Mouse (Mus musculus) forebrain, postnatal 0 days (tissue): ENCODE results near the gene Sufu. TPM values are rescaled to one million over a fixed set of nuclear protein-coding genes. Genes with fewer than 3 reads are reported as not detected.
A peak's percentile ranks its signal among the peaks of the same experiment; 100 is the strongest.

ENCODE experiments used
- ATAC-seq: fragments of 200-750 bp; cut with Nextera tagmentation; 2 replicates; pipeline ENCODE4 v1.8.0; 2017; ENCODE audit warnings: mild to moderate bottlenecking, moderate library complexity
- DNase-seq: peaks from one replicate; pipeline ENCODE4 v3.0.0-alpha.2; 2015
- H3K27ac ChIP-seq: fragments of 300-500 bp; sonication (generic); 2 replicates; pipeline ENCODE4 v1.5.1; 2014; ENCODE audit warnings: low read depth, mild to moderate bottlenecking, antibody characterized with exemption, low read length, moderate library complexity, mixed read lengths
- H3K27me3 ChIP-seq: fragments of 300-500 bp; sonication (generic); 2 replicates; pipeline ENCODE4 v1.6.1; 2014; ENCODE audit warnings: mild to moderate bottlenecking, low read length, mixed read lengths; ENCODE audit not compliant: insufficient read depth
- H3K36me3 ChIP-seq: fragments of 300-500 bp; sonication (generic); 2 replicates; pipeline ENCODE4 v1.6.1; 2014; ENCODE audit warnings: mild to moderate bottlenecking, moderate library complexity; ENCODE audit not compliant: insufficient read depth
- H3K4me1 ChIP-seq: fragments of 300-500 bp; sonication (generic); 2 replicates; pipeline ENCODE4 v1.6.1; 2014; ENCODE audit warnings: antibody characterized with exemption; ENCODE audit not compliant: insufficient read depth
- H3K4me2 ChIP-seq: fragments of 300-500 bp; sonication (generic); 2 replicates; pipeline ENCODE4 v1.6.1; 2014; ENCODE audit warnings: low read depth, mild to moderate bottlenecking, moderate library complexity
- H3K4me3 ChIP-seq: fragments of 300-500 bp; sonication (generic); 2 replicates; pipeline ENCODE4 v1.5.1; 2014; ENCODE audit warnings: low read depth, low read length, mixed read lengths
- H3K9ac ChIP-seq: fragments of 300-500 bp; sonication (generic); 2 replicates; pipeline ENCODE4 v1.6.1; 2014; ENCODE audit warnings: mild to moderate bottlenecking
- H3K9me3 ChIP-seq: fragments of 300-500 bp; sonication (generic); 2 replicates; pipeline ENCODE4 v1.6.1; 2016; ENCODE audit warnings: low read length
- CTCF ChIP-seq: sonication (generic); IDR thresholded peaks from 2 replicates; pipeline ENCODE4 v1.5.1; 2016; ENCODE audit warnings: antibody characterized with exemption, control low read depth, low read depth
- WGBS: fragments of 180-500 bp; shearing (Covaris S2); extraction: QIAGEN DNeasy Blood & Tissue Kit; methylation state at CpG from one replicate; pipeline ENCODE4 v1.1.7; 2014; 5-methylcytosine and 5-hydroxymethylcytosine counted together
- polyA plus RNA-seq: library from polyadenylated mRNA; unstranded; fragments of >200 nt; fragmentation: Nextera tagmentation; extraction: Ambion mirVana; gene quantifications from 2 replicates; pipeline ENCODE4 v1.2.1, GENCODE M21; 2015
- total RNA-seq: library from RNA; depleted of rRNA; stranded (reverse); fragments of >200 nt; gene quantifications from 2 replicates; pipeline ENCODE4 v1.2.3, GENCODE M21; 2014; rRNA removed

Gene Sufu
- total RNA-seq (9.4 and 13.1 TPM in 2 replicates), polyA plus RNA-seq (12.7 and 17.7 TPM in 2 replicates)

- peak within 1 kb of the TSS; percentile 67 for H3K27ac ChIP-seq
- peak within 1 kb of the TSS; percentile 94 for H3K4me3 ChIP-seq
- ATAC-seq, result peak; percentile 81
- H3K27me3 ChIP-seq, result no peaks in the 10 kb centered on the region
- H3K4me2 ChIP-seq, result peak within 1 kb of the TSS; percentile 85
- no peaks in the 10 kb centered on the region for H3K9me3 ChIP-seq
- H3K4me1 ChIP-seq, result peaks cover 24% of the 10 kb centered on the region
- peak; percentile 98 for DNase-seq
- peak within 1 kb of the TSS; percentile 69 for H3K9ac ChIP-seq
- 1% methylated on average over 55 of the region's 57 CpGs for WGBS
- H3K36me3 ChIP-seq, result peaks cover 6% of the 10 kb centered on the region; the same call in 1 of the 2 replicates
- TF ChIP-seq CTCF, result peak; percentile 88
These were observed at the start of gene Sufu for GRCm38 (mm10) chr19:46396686-46397435. Gene Sufu, plus strand, starts transcription at chr19:46396896.

DNA sequence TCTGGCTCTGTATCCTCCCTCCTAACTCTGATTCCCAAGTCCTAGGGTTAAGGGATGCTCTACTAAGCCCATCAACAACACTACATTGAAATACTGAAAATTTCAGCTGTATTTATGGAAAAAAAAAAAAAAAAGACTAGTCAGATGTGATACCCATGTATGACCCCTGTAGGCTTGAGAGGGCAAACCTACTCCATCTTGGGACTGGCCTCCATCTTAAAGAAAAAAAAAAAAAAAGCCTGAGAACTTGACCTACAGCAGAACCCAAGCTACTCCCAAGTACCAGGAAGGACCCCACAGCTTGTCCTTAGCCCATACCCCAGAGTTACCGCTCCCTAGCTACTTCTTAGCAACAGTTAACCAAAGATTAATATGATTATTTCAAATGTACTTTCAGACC lies 49.5 kb upstream of the Sufu start:
- no peak overlapping the region for H3K4me3 ChIP-seq
- no peak overlapping the region for H3K4me2 ChIP-seq
- TF ChIP-seq CTCF, result no peak
- H3K36me3 ChIP-seq, result no peaks in the 10 kb centered on the region
- no peak overlapping the region for H3K27ac ChIP-seq
- H3K9me3 ChIP-seq, result no peaks in the 10 kb centered on the region
- H3K9ac ChIP-seq, result no peak overlapping the region
- no peaks in the 10 kb centered on the region for H3K27me3 ChIP-seq
- 0 out of 2 replicates have a peak, but pooled peaks cover 4% of the 10 kb centered on the region for H3K4me1 ChIP-seq
- DNase-seq (no peak), ATAC-seq (no peak)
- WGBS, result 100% methylated on average over 1 of the region's 1 CpGs

GRCm38 (mm10) chr19:46347936-46348668 lies 48.6 kb upstream of the Sufu start:
- Histone ChIP-seq H3K4me3 (peak overlapping the region; percentile 78), H3K9me3 (no peaks in the 10 kb centered on the region), H3K9ac (peak overlapping the region; percentile 95), H3K4me2 (peak overlapping the region; percentile 95), H3K27ac (peak overlapping the region; percentile 94), H3K4me1 (0 out of 2 replicates have a peak, but pooled peaks cover 4% of the 10 kb centered on the region), H3K36me3 (no peaks in the 10 kb centered on the region), H3K27me3 (no peaks in the 10 kb centered on the region)
- ATAC-seq (no peak), DNase-seq (no peak)
- TF ChIP-seq CTCF, result no peak
- 26% methylated on average over 14 of the region's 14 CpGs for WGBS

DNA sequence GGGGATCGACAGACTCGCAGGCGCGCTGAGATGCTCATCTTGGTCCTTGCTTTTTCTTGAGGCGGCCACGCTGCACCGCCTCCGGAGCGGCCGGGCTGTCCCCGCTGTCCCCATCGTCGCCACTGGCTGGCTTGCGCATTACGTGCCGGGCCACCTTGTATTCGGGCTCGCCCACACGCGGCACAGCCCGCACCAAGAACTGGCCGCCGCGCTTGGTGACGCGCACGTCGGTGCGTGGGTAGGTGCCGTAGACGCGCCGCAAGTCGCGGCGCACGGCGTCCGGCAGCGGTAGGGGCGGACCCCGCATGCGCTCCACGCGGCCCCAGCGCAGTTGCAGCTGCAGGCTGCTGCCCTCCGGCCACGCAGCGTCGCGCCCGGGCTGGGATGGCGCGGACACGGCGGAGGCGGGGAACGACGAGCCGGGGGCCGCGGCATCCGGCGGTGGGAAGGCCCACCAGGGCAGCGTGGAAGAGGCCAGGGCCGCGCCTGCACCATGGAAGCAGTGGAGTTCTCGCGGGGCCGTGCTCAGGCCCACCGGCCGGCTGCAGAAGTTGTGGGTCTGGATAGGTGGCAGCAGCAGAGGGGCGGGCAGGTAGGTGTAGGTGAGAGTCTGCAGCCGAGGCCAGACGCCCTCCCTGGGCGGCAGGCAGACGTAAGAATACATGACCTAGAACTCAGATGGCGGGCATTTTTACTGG lies 47.8 kb upstream of the Sufu start:
- WGBS, result under 1% methylated on average over 69 of the region's 78 CpGs
- Histone ChIP-seq H3K4me3 (peak overlapping the region; percentile 78), H3K9ac (peak overlapping the region; percentile 95), H3K36me3 (no peaks in the 10 kb centered on the region), H3K4me2 (peak overlapping the region; percentile 95), H3K27me3 (no peaks in the 10 kb centered on the region), H3K27ac (peak overlapping the region; percentile 94), H3K9me3 (no peaks in the 10 kb centered on the region), H3K4me1 (0 out of 2 replicates have a peak, but pooled peaks cover 4% of the 10 kb centered on the region)
- peak; percentile 17 for TF ChIP-seq CTCF
- peak; percentile 94 for DNase-seq
- peak; percentile 98 for ATAC-seq

DNA sequence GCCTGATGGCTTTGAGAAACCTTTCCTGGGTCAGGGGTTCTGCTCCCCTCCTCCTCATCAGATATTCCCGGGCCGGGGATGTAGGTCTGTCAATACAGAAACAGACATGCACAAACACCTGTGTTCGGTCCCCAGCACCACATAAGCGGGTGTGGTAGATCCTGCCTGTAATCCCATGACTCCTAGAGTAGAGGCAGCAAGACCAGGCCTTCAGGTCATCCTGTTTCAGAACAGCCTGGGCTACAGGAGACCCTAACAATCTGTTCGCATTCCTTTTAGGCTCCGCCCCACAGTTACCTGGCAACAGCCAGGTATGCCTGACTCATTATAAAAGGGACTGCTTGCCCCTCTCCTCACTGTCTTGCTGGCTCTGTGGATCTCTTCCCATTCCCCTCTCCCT lies 47.1 kb upstream of the Sufu start:
- Histone ChIP-seq H3K36me3 (no peaks in the 10 kb centered on the region), H3K4me3 (peak overlapping the region; percentile 78), H3K4me1 (0 out of 2 replicates have a peak, but pooled peaks cover 4% of the 10 kb centered on the region), H3K27ac (peak overlapping the region; percentile 94; the same call in 1 of the 2 replicates), H3K4me2 (peak overlapping the region; percentile 95), H3K9me3 (no peaks in the 10 kb centered on the region), H3K9ac (peak overlapping the region; percentile 95), H3K27me3 (no peaks in the 10 kb centered on the region)
- ATAC-seq (no peak), DNase-seq (no peak)
- no peak for TF ChIP-seq CTCF
- WGBS, result 26% methylated on average over 6 of the region's 6 CpGs

GRCm38 (mm10) chr19:46350168-46350932 lies 46.3 kb upstream of the Sufu start, which contains the start of gene 2310034G01Rik:
Gene 2310034G01Rik, minus strand, starts transcription at chr19:46350302.
- H3K27me3 ChIP-seq, result no peaks in the 10 kb centered on the region
- no peak for ATAC-seq

More at GRCm38 (mm10) chr19:46350168-46350932, 46.3 kb upstream of the Sufu start, which contains the start of gene 2310034G01Rik:
- Histone ChIP-seq H3K4me2 (peak within 1 kb of the TSS; percentile 95), H3K9me3 (no peaks in the 10 kb centered on the region), H3K4me3 (peak within 1 kb of the TSS; percentile 78), H3K27ac (peak within 1 kb of the TSS; percentile 94), H3K9ac (peak within 1 kb of the TSS; percentile 95), H3K4me1 (0 out of 2 replicates have a peak, but pooled peaks cover 4% of the 10 kb centered on the region), H3K36me3 (no peaks in the 10 kb centered on the region)
- no peak for TF ChIP-seq CTCF
- DNase-seq, result no peak
- WGBS, result 60% methylated on average over 10 of the region's 10 CpGs
